Mouse (Mus musculus): ENCODE data around the gene Ifngr1. TPM values are rescaled to one million over a fixed set of nuclear protein-coding genes. Genes with fewer than 3 reads are reported as not detected.

Gene Ifngr1
- total RNA-seq, 2 experiments from 2014 or later = 48.3 to 73.2 TPM

GRCm38 (mm10) chr10:19587281-19587680 lies 4.5 kb upstream of the Ifngr1 start:
- DNase-seq = no peak

DNA sequence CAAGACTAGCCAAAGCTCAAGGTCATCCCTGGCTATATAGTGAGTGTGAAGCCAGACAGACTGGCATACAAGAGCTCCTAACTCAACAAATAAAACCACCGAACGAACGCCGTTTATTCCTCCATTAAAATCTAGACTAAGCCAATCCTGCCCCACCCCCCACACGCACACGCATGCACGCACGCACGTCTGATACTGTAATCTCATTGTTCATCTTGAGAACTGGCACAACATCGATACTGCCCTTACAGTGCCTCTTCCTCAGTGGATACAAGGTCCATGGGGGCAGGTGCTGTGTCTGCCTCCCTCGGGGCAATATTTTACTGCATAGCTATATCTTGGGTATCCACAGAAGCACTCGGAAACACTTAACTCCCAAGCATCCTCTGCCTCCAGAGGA lies 2.1 kb upstream of the Ifngr1 start:
- DNase-seq = no peak

DNA sequence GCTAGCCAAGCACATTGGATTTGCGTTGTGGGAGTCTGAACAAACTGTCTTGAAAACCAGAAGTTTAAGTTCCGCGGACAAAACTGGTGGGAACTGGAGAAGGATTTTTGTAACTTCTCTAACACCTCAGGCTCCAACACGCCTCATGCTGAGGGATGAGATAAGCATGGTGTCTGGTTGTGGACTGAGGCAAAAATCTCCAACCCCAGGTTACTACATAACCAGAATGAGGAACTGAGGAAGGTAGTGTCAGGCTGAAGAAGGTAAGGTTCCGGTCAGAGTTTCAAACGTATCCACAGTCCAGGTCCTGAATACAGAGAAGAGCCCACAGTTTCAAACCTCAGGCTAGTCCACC lies 486 bp upstream of the Ifngr1 start:
- DNase-seq = no peak

- no peak for DNase-seq
Measured at GRCm38 (mm10) chr10:19592556-19592955, 807 bp downstream of the Ifngr1 start.

DNA sequence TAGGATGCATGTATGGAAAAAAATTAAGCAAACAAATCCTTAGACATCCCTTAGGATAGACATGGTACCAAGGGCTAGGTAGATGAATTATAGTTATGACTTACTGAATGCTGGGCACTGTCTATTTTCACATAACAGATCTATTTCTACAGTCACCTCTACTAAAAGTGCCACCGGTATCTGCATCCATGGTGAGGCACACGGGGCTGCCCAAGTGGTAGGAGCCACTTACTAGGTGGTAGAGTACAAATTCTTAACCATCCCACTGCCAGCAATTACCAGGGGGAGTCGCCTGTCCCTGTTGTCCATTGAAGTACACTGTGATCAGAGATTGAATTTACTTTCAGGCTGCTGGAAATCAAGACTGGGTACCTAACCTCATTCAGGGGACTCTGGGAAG lies 1.5 kb downstream of the Ifngr1 start:
- DNase-seq = no peak

- no peak for DNase-seq
Measured at GRCm38 (mm10) chr10:19594201-19594905, 2.6 kb downstream of the Ifngr1 start.

DNA sequence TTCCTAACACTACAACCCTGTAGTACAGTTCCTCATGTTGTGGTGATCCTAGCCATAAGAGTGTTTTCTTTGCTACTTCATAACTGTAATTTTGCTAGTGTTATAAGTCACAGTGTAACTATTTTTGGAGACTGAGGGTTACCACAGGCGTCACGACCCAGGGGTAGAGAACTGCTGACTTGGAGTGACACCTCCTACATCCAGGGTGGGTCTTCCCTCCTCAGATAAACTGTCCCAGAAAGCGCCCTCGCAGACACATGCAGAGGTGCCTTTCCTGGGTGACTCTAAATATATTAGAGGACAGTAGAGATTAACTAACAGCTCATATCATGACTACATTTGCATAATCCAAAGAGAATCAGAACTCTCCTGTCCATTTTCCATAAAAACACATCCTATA lies 5.1 kb downstream of the Ifngr1 start:
- no peak for DNase-seq

- DNase-seq = no peak
Measured at GRCm38 (mm10) chr10:19598091-19598490, 6.3 kb downstream of the Ifngr1 start.

- no peak for DNase-seq
Measured at GRCm38 (mm10) chr10:19599331-19600092, 7.8 kb downstream of the Ifngr1 start.

- no peak for DNase-seq
Measured at GRCm38 (mm10) chr10:19600093-19600420, 8.3 kb downstream of the Ifngr1 start.

DNA sequence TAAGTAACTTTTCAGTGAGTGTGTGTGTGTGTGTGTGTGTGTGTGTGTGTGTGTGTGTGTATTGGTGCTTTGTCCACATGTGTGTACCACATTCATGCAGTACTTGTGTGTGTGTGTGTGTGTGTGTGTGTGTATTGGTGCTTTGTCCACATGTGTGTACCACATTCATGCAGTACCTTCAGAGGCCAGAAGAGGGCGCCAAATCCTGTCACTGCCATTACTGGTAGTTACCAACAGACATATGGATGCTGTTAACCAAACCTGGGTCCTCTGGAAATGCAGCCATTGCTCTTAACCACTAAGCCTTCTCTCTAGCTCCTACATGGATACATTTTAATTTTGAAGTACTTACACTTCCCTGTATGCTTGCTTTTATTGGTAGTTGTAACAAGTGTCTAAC lies 9.8 kb downstream of the Ifngr1 start:
- peak; percentile 30 to 44 for DNase-seq

- no peak for DNase-seq
Measured at GRCm38 (mm10) chr10:19603231-19603630, 11.5 kb downstream of the Ifngr1 start.

DNA sequence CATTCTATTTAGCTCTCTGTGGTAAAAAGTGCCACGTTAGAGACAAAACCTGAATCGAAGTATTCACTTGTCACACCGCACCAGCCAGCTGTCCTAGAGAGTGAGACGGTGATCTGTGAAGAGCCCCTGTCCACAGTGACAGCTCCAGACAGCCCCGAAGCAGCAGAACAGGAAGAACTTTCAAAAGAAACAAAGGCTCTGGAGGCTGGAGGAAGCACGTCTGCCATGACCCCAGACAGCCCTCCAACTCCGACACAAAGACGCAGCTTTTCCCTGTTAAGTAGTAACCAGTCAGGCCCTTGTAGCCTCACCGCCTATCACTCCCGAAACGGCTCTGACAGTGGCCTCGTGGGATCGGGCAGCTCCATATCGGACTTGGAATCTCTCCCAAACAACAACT lies 17.4 kb downstream of the Ifngr1 start:
- DNase-seq = no peak

DNA sequence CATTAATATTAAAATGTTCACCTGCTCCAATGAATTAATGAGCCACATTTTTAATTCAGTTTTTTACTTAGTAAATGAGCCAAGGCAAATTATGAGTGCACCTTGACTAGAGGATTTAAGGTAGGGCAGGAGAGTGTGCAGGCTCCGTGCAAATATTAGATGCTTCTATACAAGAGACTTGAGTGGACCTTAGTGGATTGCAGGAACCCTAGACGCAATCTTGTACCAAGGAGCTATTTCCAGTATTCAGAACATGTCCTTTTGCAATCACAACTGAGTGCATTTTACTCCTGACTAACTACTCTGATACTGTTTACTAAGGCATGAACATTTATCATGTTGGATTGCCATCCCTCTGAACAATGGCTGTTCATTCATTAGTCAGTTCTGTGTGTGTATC lies 19.9 kb downstream of the Ifngr1 start:
- DNase-seq = no peak

GRCm38 (mm10) chr10:19613111-19613753 lies 21.5 kb downstream of the Ifngr1 start:
- DNase-seq = peak; percentile 36 to 43

GRCm38 (mm10) chr10:19619736-19620135 lies 28.0 kb downstream of the Ifngr1 start:
- no peak for DNase-seq

GRCm38 (mm10) chr10:19621408-19622048 lies 29.8 kb downstream of the Ifngr1 start, which contains the start of gene Il22ra2:
Gene Il22ra2, plus strand, starts transcription at chr10:19621998.
- peak in 1 of 2 experiments; percentile 10 for DNase-seq

DNA sequence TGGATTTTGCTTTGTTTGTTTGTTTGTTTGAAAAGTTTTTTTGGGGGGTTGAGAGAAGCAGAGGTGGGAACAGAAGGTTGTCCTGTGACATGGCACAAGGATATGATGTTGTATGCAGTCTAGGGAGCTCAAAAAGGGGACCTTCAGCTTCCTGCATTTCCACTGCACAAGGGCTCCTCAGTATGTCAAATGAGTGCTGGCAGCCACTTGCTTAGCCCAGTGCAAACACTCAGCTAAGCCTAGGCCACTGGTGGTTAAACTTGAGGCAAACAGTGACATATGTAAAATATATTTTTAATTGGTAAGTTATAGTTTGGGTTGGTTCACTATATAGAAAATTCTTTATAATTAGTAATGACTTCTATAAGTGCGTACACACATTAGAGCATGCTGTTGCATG lies 32.9 kb downstream of the Ifngr1 start:
- DNase-seq = no peak

GRCm38 (mm10) chr10:19627342-19627741 lies 35.6 kb downstream of the Ifngr1 start:
- no peak for DNase-seq

GRCm38 (mm10) chr10:19627748-19628147 lies 36.0 kb downstream of the Ifngr1 start:
- no peak for DNase-seq

GRCm38 (mm10) chr10:19631616-19632195 lies 40.0 kb downstream of the Ifngr1 start:
- DNase-seq = no peak

GRCm38 (mm10) chr10:19638851-19639250 lies 47.1 kb downstream of the Ifngr1 start:
- no peak for DNase-seq

All from adrenal gland, postnatal 36 days (tissue).